Mouse (Mus musculus): ENCODE data around the gene Lpp. TPM values are rescaled to one million over a fixed set of nuclear protein-coding genes. Genes with fewer than 3 reads are reported as not detected.

Gene Lpp
- polyA plus RNA-seq, 1 experiment from 2014 or later, result 42.7 TPM

GRCm38 (mm10) chr16:24433563-24433962 lies 40.3 kb downstream of the Lpp start:
- Histone ChIP-seq H3K4me1 (ENCODE audit: control insufficient read depth, insufficient read depth, low read length) (peaks cover 18% of the 10 kb centered on the region), H3K9me3 (ENCODE audit: control insufficient read depth, low read length) (no peaks in the 10 kb centered on the region), H3K27ac (replicated peaks; ENCODE audit: low read depth, low read length) (no peak overlapping the region), H3K36me3 (ENCODE audit: control insufficient read depth, insufficient read depth, low read length) (no peaks in the 10 kb centered on the region), H3K27me3 (replicated peaks; ENCODE audit: control insufficient read depth, insufficient read depth, low read length) (no peaks in the 10 kb centered on the region), H3K4me3 (ENCODE audit: low read depth, low read length) (no peak overlapping the region), H3K4me2 (ENCODE audit: low read depth, low read length) (no peak overlapping the region), H3K9ac (ENCODE audit: low read depth, low read length) (no peak overlapping the region)
- WGBS, result 47% methylated on average over 7 of the region's 7 CpGs
- no peak for DNase-seq (ENCODE audit: low spot score)
- no peak for ATAC-seq (ENCODE audit: low read depth)

GRCm38 (mm10) chr16:24434026-24434425 lies 40.7 kb downstream of the Lpp start:
- 45% methylated on average over 7 of the region's 7 CpGs for WGBS
- H3K9me3 ChIP-seq (ENCODE audit: control insufficient read depth, low read length), result no peaks in the 10 kb centered on the region
- H3K4me2 ChIP-seq (ENCODE audit: low read depth, low read length), result no peak overlapping the region
- ATAC-seq (ENCODE audit: low read depth), result no peak
- no peak overlapping the region for H3K27ac ChIP-seq (replicated peaks; ENCODE audit: low read depth, low read length)
- H3K4me3 ChIP-seq (ENCODE audit: low read depth, low read length), result no peak overlapping the region
- no peak overlapping the region for H3K9ac ChIP-seq (ENCODE audit: low read depth, low read length)
- no peak for DNase-seq (ENCODE audit: low spot score)
- H3K27me3 ChIP-seq (replicated peaks; ENCODE audit: control insufficient read depth, insufficient read depth, low read length), result no peaks in the 10 kb centered on the region
- H3K36me3 ChIP-seq (ENCODE audit: control insufficient read depth, insufficient read depth, low read length), result no peaks in the 10 kb centered on the region
- H3K4me1 ChIP-seq (ENCODE audit: control insufficient read depth, insufficient read depth, low read length), result peaks cover 18% of the 10 kb centered on the region

GRCm38 (mm10) chr16:24434531-24435114 lies 41.3 kb downstream of the Lpp start:
- H3K4me2 ChIP-seq (ENCODE audit: low read depth, low read length), result no peak overlapping the region
- no peak overlapping the region for H3K9ac ChIP-seq (ENCODE audit: low read depth, low read length)
- H3K27ac ChIP-seq (replicated peaks; ENCODE audit: low read depth, low read length), result 0 out of 2 replicates have a peak overlapping the region, but pooled peaks have one; percentile 10
- no peak for DNase-seq (ENCODE audit: low spot score)
- no peaks in the 10 kb centered on the region for H3K36me3 ChIP-seq (ENCODE audit: control insufficient read depth, insufficient read depth, low read length)
- 32% methylated on average over 7 of the region's 7 CpGs for WGBS
- peak; percentile 56; the same call in 1 of the 2 replicates for ATAC-seq (ENCODE audit: low read depth)
- H3K4me3 ChIP-seq (ENCODE audit: low read depth, low read length), result no peak overlapping the region
- H3K27me3 ChIP-seq (replicated peaks; ENCODE audit: control insufficient read depth, insufficient read depth, low read length), result no peaks in the 10 kb centered on the region
- no peaks in the 10 kb centered on the region for H3K9me3 ChIP-seq (ENCODE audit: control insufficient read depth, low read length)
- H3K4me1 ChIP-seq (ENCODE audit: control insufficient read depth, insufficient read depth, low read length), result peaks cover 18% of the 10 kb centered on the region

- Histone ChIP-seq H3K9me3 (ENCODE audit: control insufficient read depth, low read length) (no peaks in the 10 kb centered on the region), H3K9ac (ENCODE audit: low read depth, low read length) (no peak overlapping the region), H3K4me2 (ENCODE audit: low read depth, low read length) (no peak overlapping the region), H3K4me1 (ENCODE audit: control insufficient read depth, insufficient read depth, low read length) (peaks cover 18% of the 10 kb centered on the region), H3K27ac (replicated peaks; ENCODE audit: low read depth, low read length) (no peak overlapping the region), H3K36me3 (ENCODE audit: control insufficient read depth, insufficient read depth, low read length) (no peaks in the 10 kb centered on the region), H3K27me3 (replicated peaks; ENCODE audit: control insufficient read depth, insufficient read depth, low read length) (no peaks in the 10 kb centered on the region), H3K4me3 (ENCODE audit: low read depth, low read length) (no peak overlapping the region)
- 0 out of 2 replicates have a peak, but pooled peaks have one; percentile 12 for ATAC-seq (ENCODE audit: low read depth)
- WGBS, result 60% methylated on average over 6 of the region's 6 CpGs
- peak; percentile 49 for DNase-seq (ENCODE audit: low spot score)
These were observed 41.8 kb downstream of the Lpp start for GRCm38 (mm10) chr16:24435115-24435553.

- ATAC-seq (ENCODE audit: low read depth) (no peak), DNase-seq (ENCODE audit: low spot score) (no peak)
- Histone ChIP-seq H3K4me2 (ENCODE audit: low read depth, low read length) (no peak overlapping the region), H3K27me3 (replicated peaks; ENCODE audit: control insufficient read depth, insufficient read depth, low read length) (no peaks in the 10 kb centered on the region), H3K27ac (replicated peaks; ENCODE audit: low read depth, low read length) (no peak overlapping the region), H3K36me3 (ENCODE audit: control insufficient read depth, insufficient read depth, low read length) (no peaks in the 10 kb centered on the region), H3K9ac (ENCODE audit: low read depth, low read length) (no peak overlapping the region), H3K4me1 (ENCODE audit: control insufficient read depth, insufficient read depth, low read length) (peaks cover 36% of the 10 kb centered on the region), H3K9me3 (ENCODE audit: control insufficient read depth, low read length) (no peaks in the 10 kb centered on the region), H3K4me3 (ENCODE audit: low read depth, low read length) (no peak overlapping the region)
- WGBS, result 85% methylated on average over 4 of the region's 4 CpGs
These were observed 45.1 kb downstream of the Lpp start for GRCm38 (mm10) chr16:24438438-24438837.

- H3K4me3 ChIP-seq (ENCODE audit: low read depth, low read length), result no peak overlapping the region
- H3K27ac ChIP-seq (replicated peaks; ENCODE audit: low read depth, low read length), result no peak overlapping the region
- H3K4me1 ChIP-seq (ENCODE audit: control insufficient read depth, insufficient read depth, low read length), result peaks cover 27% of the 10 kb centered on the region
- H3K9ac ChIP-seq (ENCODE audit: low read depth, low read length), result no peak overlapping the region
- WGBS, result 47% methylated on average over 1 of the region's 1 CpGs
- H3K27me3 ChIP-seq (replicated peaks; ENCODE audit: control insufficient read depth, insufficient read depth, low read length), result no peaks in the 10 kb centered on the region
- DNase-seq (ENCODE audit: low spot score) (no peak), ATAC-seq (ENCODE audit: low read depth) (no peak)
- peaks cover 3% of the 10 kb centered on the region; the same call in 1 of the 2 replicates for H3K36me3 ChIP-seq (ENCODE audit: control insufficient read depth, insufficient read depth, low read length)
- no peaks in the 10 kb centered on the region for H3K9me3 ChIP-seq (ENCODE audit: control insufficient read depth, low read length)
- no peak overlapping the region for H3K4me2 ChIP-seq (ENCODE audit: low read depth, low read length)
These were observed 48.0 kb downstream of the Lpp start for GRCm38 (mm10) chr16:24441338-24441737.

- ATAC-seq (ENCODE audit: low read depth), result peak; percentile 51
These were observed 49.3 kb downstream of the Lpp start for GRCm38 (mm10) chr16:24442500-24443122.

GRCm38 (mm10) chr16:24443123-24443515 lies 49.8 kb downstream of the Lpp start:
- WGBS, result 39% methylated on average over 7 of the region's 7 CpGs
- Histone ChIP-seq H3K27me3 (replicated peaks; ENCODE audit: control insufficient read depth, insufficient read depth, low read length) (no peaks in the 10 kb centered on the region), H3K4me2 (ENCODE audit: low read depth, low read length) (peak overlapping the region; percentile 5; the same call in 1 of the 2 replicates), H3K36me3 (ENCODE audit: control insufficient read depth, insufficient read depth, low read length) (peaks cover 5% of the 10 kb centered on the region; the same call in 1 of the 2 replicates), H3K9me3 (ENCODE audit: control insufficient read depth, low read length) (no peaks in the 10 kb centered on the region), H3K9ac (ENCODE audit: low read depth, low read length) (no peak overlapping the region), H3K4me1 (ENCODE audit: control insufficient read depth, insufficient read depth, low read length) (peaks cover 31% of the 10 kb centered on the region), H3K27ac (replicated peaks; ENCODE audit: low read depth, low read length) (peak overlapping the region; percentile 70), H3K4me3 (ENCODE audit: low read depth, low read length) (no peak overlapping the region)
- ATAC-seq (ENCODE audit: low read depth), result peak; percentile 88
- peak; percentile 89 for DNase-seq (ENCODE audit: low spot score)

More at GRCm38 (mm10) chr16:24442500-24443122, 49.3 kb downstream of the Lpp start:
- no peaks in the 10 kb centered on the region for H3K9me3 ChIP-seq (ENCODE audit: control insufficient read depth, low read length)
- no peak for DNase-seq (ENCODE audit: low spot score)
- peaks cover 27% of the 10 kb centered on the region for H3K4me1 ChIP-seq (ENCODE audit: control insufficient read depth, insufficient read depth, low read length)
- no peak overlapping the region for H3K9ac ChIP-seq (ENCODE audit: low read depth, low read length)
- H3K27me3 ChIP-seq (replicated peaks; ENCODE audit: control insufficient read depth, insufficient read depth, low read length), result no peaks in the 10 kb centered on the region
- H3K36me3 ChIP-seq (ENCODE audit: control insufficient read depth, insufficient read depth, low read length), result peaks cover 5% of the 10 kb centered on the region; the same call in 1 of the 2 replicates
- 38% methylated on average over 5 of the region's 5 CpGs for WGBS
- peak overlapping the region; percentile 5; the same call in 1 of the 2 replicates for H3K4me2 ChIP-seq (ENCODE audit: low read depth, low read length)
- peak overlapping the region; percentile 70 for H3K27ac ChIP-seq (replicated peaks; ENCODE audit: low read depth, low read length)
- H3K4me3 ChIP-seq (ENCODE audit: low read depth, low read length), result no peak overlapping the region

All from embryonic facial prominence, embryonic 14.5 days (tissue).